Mouse (Mus musculus) midbrain, embryonic 12.5 days (tissue): ENCODE measurements at regions not wholly inside any gene's neighbourhood (a gene's known extent, or its start where the extent isn't known, plus 50 kb on each side); places are given as distances from the start of the nearest gene placed in this dataset.

Experiments
- ATAC-seq: fragments of 200-750 bp; cut with Nextera tagmentation; 2 replicates; pipeline ENCODE4 v1.8.0; 2017; ENCODE audit warnings: low read depth, moderate TSS enrichment, moderate library complexity; ENCODE audit not compliant: low FRiP score
- H3K27ac ChIP-seq: fragments of 300-500 bp; sonication (generic); replicated peaks from 2 replicates; pipeline ENCODE4 v1.5.1; 2016; ENCODE audit warnings: mild to moderate bottlenecking
- H3K27me3 ChIP-seq: fragments of 300-500 bp; sonication (generic); 2 replicates; pipeline ENCODE4 v1.6.1; 2016; ENCODE audit warnings: mild to moderate bottlenecking
- H3K36me3 ChIP-seq: fragments of 300-500 bp; sonication (generic); 2 replicates; pipeline ENCODE4 v1.6.1; 2016
- H3K4me1 ChIP-seq: fragments of 300-500 bp; sonication (generic); 2 replicates; pipeline ENCODE4 v1.6.1; 2016
- H3K4me2 ChIP-seq: fragments of 300-500 bp; sonication (generic); replicated peaks from 2 replicates; pipeline ENCODE4 v1.6.1; 2016; ENCODE audit warnings: mild to moderate bottlenecking, moderate library complexity
- H3K4me3 ChIP-seq: fragments of 300-500 bp; sonication (generic); 2 replicates; pipeline ENCODE4 v1.5.1; 2016; ENCODE audit warnings: mild to moderate bottlenecking
- H3K9ac ChIP-seq: fragments of 300-500 bp; sonication (generic); replicated peaks from 2 replicates; pipeline ENCODE4 v1.6.1; 2016; ENCODE audit warnings: mild to moderate bottlenecking, moderate library complexity
- H3K9me3 ChIP-seq: fragments of 300-500 bp; sonication (generic); 2 replicates; pipeline ENCODE4 v1.6.1; 2016; ENCODE audit warnings: mild to moderate bottlenecking
- WGBS: fragments of 180-500 bp; shearing (Covaris S2); methylation state at CpG from one replicate; pipeline ENCODE4 v1.1.7; 2016; 5-methylcytosine and 5-hydroxymethylcytosine counted together

GRCm38 (mm10) chr2:34033212-34033611, 145.5 kb upstream of the Mvb12b start:
- WGBS, result 50% methylated on average over 11 of the region's 11 CpGs
- Histone ChIP-seq H3K4me2 (no peak overlapping the region), H3K9me3 (no peaks in the 10 kb centered on the region), H3K27me3 (peaks cover 17% of the 10 kb centered on the region), H3K4me1 (peaks cover 27% of the 10 kb centered on the region), H3K36me3 (no peaks in the 10 kb centered on the region), H3K4me3 (no peak overlapping the region), H3K9ac (no peak overlapping the region), H3K27ac (peak overlapping the region; percentile 4; the same call in 1 of the 2 replicates)
- no peak for ATAC-seq

- 16% methylated on average over 7 of the region's 7 CpGs for WGBS
- Histone ChIP-seq H3K4me3 (no peak overlapping the region), H3K4me2 (no peak overlapping the region; the same call in 1 of the 2 replicates), H3K4me1 (peaks cover 40% of the 10 kb centered on the region), H3K27ac (0 out of 2 replicates have a peak overlapping the region, but pooled peaks have one; percentile 46), H3K9me3 (no peaks in the 10 kb centered on the region), H3K27me3 (peaks cover 17% of the 10 kb centered on the region), H3K9ac (0 out of 2 replicates have a peak overlapping the region, but pooled peaks have one; percentile 15), H3K36me3 (no peaks in the 10 kb centered on the region)
- ATAC-seq, result no peak
Measured at GRCm38 (mm10) chr2:34031421-34031820, 143.7 kb upstream of the Mvb12b start.

- ATAC-seq, result no peak
- 0 out of 2 replicates have a peak overlapping the region, but pooled peaks have one; percentile 15 for H3K9ac ChIP-seq
- no peaks in the 10 kb centered on the region for H3K9me3 ChIP-seq
- no peaks in the 10 kb centered on the region for H3K36me3 ChIP-seq
- peaks cover 40% of the 10 kb centered on the region for H3K4me1 ChIP-seq
- H3K4me3 ChIP-seq, result no peak overlapping the region
- H3K27ac ChIP-seq, result peak overlapping the region; percentile 46; the same call in 1 of the 2 replicates
- WGBS, result 15% methylated on average over 11 of the region's 11 CpGs
- peaks cover 17% of the 10 kb centered on the region for H3K27me3 ChIP-seq
- no peak overlapping the region; the same call in 1 of the 2 replicates for H3K4me2 ChIP-seq
Measured at GRCm38 (mm10) chr2:34031001-34031412, 143.3 kb upstream of the Mvb12b start.

GRCm38 (mm10) chr2:34027445-34027844, 139.7 kb upstream of the Mvb12b start:
- Histone ChIP-seq H3K36me3 (no peaks in the 10 kb centered on the region), H3K27me3 (peaks cover 17% of the 10 kb centered on the region), H3K4me1 (peaks cover 29% of the 10 kb centered on the region), H3K9me3 (no peaks in the 10 kb centered on the region), H3K9ac (no peak overlapping the region), H3K4me3 (no peak overlapping the region), H3K27ac (peak overlapping the region; percentile 35; the same call in 1 of the 2 replicates), H3K4me2 (0 out of 2 replicates have a peak overlapping the region, but pooled peaks have one; percentile 12)
- peak; percentile 58; the same call in 1 of the 2 replicates for ATAC-seq
- 28% methylated on average over 9 of the region's 9 CpGs for WGBS

- H3K4me2 ChIP-seq, result no peak overlapping the region
- H3K9ac ChIP-seq, result no peak overlapping the region
- ATAC-seq, result 0 out of 2 replicates have a peak, but pooled peaks have one; percentile 39
- 0 out of 2 replicates have a peak overlapping the region, but pooled peaks have one; percentile 35 for H3K27ac ChIP-seq
- peaks cover 17% of the 10 kb centered on the region for H3K27me3 ChIP-seq
- H3K4me3 ChIP-seq, result no peak overlapping the region
- no peaks in the 10 kb centered on the region for H3K36me3 ChIP-seq
- peaks cover 3% of the 10 kb centered on the region; the same call in 1 of the 2 replicates for H3K9me3 ChIP-seq
- 82% methylated on average over 16 of the region's 16 CpGs for WGBS
- H3K4me1 ChIP-seq, result peaks cover 26% of the 10 kb centered on the region
Measured at GRCm38 (mm10) chr2:34026566-34027360, 139.0 kb upstream of the Mvb12b start.

GRCm38 (mm10) chr2:34025715-34026360, 138.1 kb upstream of the Mvb12b start:
- H3K9me3 ChIP-seq, result peaks cover 4% of the 10 kb centered on the region; the same call in 1 of the 2 replicates
- no peaks in the 10 kb centered on the region for H3K36me3 ChIP-seq
- WGBS, result 58% methylated on average over 10 of the region's 10 CpGs
- no peak overlapping the region for H3K4me2 ChIP-seq
- H3K27ac ChIP-seq, result no peak overlapping the region
- H3K4me1 ChIP-seq, result peaks cover 17% of the 10 kb centered on the region
- no peak overlapping the region for H3K4me3 ChIP-seq
- no peak for ATAC-seq
- peaks cover 17% of the 10 kb centered on the region for H3K27me3 ChIP-seq
- no peak overlapping the region for H3K9ac ChIP-seq

GRCm38 (mm10) chr2:34017142-34017453, 129.4 kb upstream of the Mvb12b start:
- 70% methylated on average over 5 of the region's 5 CpGs for WGBS
- Histone ChIP-seq H3K4me3 (no peak overlapping the region), H3K9me3 (peaks cover 4% of the 10 kb centered on the region; the same call in 1 of the 2 replicates), H3K27me3 (no peaks in the 10 kb centered on the region), H3K27ac (peak overlapping the region; percentile 63), H3K4me2 (no peak overlapping the region), H3K9ac (no peak overlapping the region), H3K4me1 (peaks cover 30% of the 10 kb centered on the region), H3K36me3 (no peaks in the 10 kb centered on the region)
- no peak for ATAC-seq

GRCm38 (mm10) chr2:34016350-34017141, 128.8 kb upstream of the Mvb12b start:
- peak overlapping the region; percentile 24; the same call in 1 of the 2 replicates for H3K4me2 ChIP-seq

GRCm38 (mm10) chr2:34015640-34015995, 127.9 kb upstream of the Mvb12b start:
- Histone ChIP-seq H3K9me3 (no peaks in the 10 kb centered on the region), H3K4me3 (no peak overlapping the region), H3K9ac (no peak overlapping the region), H3K27ac (peak overlapping the region; percentile 63), H3K36me3 (no peaks in the 10 kb centered on the region), H3K27me3 (no peaks in the 10 kb centered on the region), H3K4me2 (no peak overlapping the region), H3K4me1 (peaks cover 30% of the 10 kb centered on the region)
- WGBS, result 79% methylated on average over 7 of the region's 7 CpGs
- ATAC-seq, result no peak

More at GRCm38 (mm10) chr2:34016350-34017141, 128.8 kb upstream of the Mvb12b start:
- Histone ChIP-seq H3K4me3 (no peak overlapping the region), H3K36me3 (no peaks in the 10 kb centered on the region), H3K27me3 (no peaks in the 10 kb centered on the region), H3K9ac (no peak overlapping the region), H3K27ac (peak overlapping the region; percentile 63), H3K4me1 (peaks cover 30% of the 10 kb centered on the region), H3K9me3 (no peaks in the 10 kb centered on the region)
- 22% methylated on average over 19 of the region's 20 CpGs for WGBS
- peak; percentile 60 for ATAC-seq

- Histone ChIP-seq H3K4me1 (peaks cover 30% of the 10 kb centered on the region), H3K9me3 (no peaks in the 10 kb centered on the region), H3K4me3 (no peak overlapping the region), H3K27me3 (no peaks in the 10 kb centered on the region), H3K27ac (no peak overlapping the region), H3K9ac (no peak overlapping the region), H3K36me3 (no peaks in the 10 kb centered on the region), H3K4me2 (no peak overlapping the region)
- ATAC-seq, result no peak
- WGBS, result 54% methylated on average over 8 of the region's 8 CpGs
Measured at GRCm38 (mm10) chr2:34014868-34015639, 127.3 kb upstream of the Mvb12b start.

- Histone ChIP-seq H3K9me3 (no peaks in the 10 kb centered on the region), H3K4me3 (no peak overlapping the region), H3K4me2 (no peak overlapping the region), H3K27me3 (no peaks in the 10 kb centered on the region), H3K4me1 (peaks cover 7% of the 10 kb centered on the region), H3K36me3 (no peaks in the 10 kb centered on the region), H3K9ac (no peak overlapping the region), H3K27ac (no peak overlapping the region)
- no peak for ATAC-seq
- WGBS, result 65% methylated on average over 1 of the region's 1 CpGs
Measured at GRCm38 (mm10) chr2:34010166-34010565, 122.4 kb upstream of the Mvb12b start.
